Mouse (Mus musculus) spleen, postnatal 14 days (tissue): ENCODE measurements around the gene Kcnma1.

Experiments used
- DNase-seq, 2 experiments: peaks; one replicate each; pipeline ENCODE4 v3.0.0; 2021 to 2022; ENCODE audit warnings: low spot score in 2 of 2

Gene Kcnma1

DNA sequence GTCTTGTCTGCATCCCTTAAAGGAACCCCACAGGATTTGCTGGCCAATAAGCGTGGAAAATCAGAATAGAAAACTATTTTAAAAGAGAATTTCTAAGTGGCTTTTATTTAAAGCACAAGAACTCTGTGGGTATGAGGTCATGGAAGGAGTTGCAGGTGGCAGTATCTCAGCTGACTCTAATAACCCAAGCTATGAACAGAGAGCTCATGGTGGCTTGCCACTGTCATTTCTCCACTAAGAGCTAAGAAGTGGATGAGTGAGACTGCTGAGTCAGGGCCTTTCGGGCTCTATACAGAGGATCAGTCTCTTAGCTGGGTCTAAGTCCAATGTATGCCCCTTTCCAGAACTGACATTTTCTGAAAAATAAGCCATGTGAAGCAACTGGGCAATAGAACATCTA, 713.8 kb downstream of the Kcnma1 start:
- DNase-seq = no peak

DNA sequence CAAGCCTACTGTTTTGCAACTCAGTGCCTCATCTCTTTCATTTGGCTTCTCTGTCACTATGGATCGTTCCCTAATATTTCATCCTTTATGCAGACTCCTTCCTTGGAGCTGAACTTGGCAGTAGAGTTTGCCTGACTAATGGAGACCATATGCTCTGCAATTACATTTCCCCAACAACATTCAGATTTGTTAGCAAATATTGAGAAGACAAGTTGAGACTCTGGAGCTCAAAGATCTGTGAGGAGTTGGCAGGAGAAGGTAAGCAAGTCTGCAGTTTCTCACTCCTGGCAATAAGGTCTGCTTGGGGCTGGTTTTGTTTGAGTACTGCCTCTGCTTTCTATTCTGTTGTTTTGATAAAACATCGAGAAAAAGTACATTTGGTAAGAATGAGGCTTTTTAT, 723.7 kb downstream of the Kcnma1 start:
- no peak for DNase-seq

DNA sequence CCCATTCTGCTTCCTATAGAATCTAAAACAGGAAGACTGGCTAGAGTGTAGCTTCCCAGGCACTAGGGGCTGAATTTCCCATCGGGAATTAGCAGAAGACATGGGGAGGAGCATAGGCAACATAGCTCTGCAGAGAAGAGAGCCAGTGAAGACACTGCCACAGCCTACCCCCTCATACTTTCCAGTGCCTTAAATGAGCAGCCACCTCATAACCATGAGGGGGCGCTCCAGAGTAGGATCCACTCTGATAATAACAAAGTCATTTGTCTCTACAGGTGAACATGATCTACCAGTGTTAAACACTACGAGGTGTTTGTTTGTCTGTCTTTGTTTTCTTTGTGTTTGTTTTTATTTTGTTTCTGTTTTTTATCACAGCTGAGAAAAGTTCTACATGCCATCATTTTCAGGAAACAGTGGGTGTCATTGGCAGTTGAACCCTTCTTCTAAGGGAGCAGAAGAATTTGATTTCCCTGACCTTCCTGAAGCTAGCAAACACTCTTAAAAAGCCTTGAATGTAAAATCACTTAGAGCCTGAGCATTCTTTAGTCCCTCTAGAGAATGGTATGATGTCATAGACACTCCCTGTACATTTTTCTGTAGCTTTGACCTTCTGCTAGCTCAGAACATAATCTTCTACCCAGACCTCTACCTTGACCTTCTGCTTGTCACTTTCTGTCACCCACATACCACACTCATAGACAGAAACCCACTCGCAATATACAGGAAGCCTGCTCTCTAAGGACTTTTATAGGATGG, 747.6 kb downstream of the Kcnma1 start:
- no peak for DNase-seq

DNA sequence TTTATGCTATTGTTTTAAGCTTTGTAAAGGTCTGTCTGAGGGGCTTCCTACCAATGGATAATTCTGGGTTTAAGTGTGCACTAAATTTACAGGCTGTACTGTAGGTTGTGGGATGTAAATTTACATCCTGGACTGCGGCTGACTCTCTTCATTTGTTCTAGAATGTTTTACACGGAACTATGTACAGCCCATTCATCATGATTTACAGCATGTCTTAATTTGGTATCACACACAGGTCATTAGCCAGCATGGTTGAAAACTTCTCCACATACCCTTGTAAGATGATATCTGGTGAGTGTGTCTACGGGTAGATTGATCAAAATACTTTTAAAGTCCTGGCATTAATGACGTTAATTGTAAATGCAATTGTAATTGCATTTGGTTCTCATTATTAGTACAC, 761.1 kb downstream of the Kcnma1 start:
- no peak for DNase-seq

DNA sequence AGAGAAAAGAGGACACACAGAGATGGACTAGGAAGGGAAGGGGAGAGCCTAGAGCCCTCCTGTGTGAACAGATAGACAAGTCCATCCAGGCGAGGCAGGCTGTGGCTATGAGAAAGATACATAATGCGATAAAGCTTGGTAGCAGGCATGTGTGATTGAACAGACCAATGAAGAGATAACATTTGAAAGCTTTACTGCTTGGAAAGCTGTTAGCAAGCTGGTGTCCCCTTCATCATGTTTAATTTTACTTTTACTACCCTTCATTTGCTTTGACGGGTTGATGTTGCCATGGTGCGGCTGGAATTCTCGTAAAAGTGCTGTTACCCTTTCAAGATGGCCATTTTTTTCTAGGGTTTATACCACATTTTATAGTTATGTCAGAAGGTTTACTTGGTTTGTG, 769.8 kb downstream of the Kcnma1 start:
- no peak for DNase-seq

DNA sequence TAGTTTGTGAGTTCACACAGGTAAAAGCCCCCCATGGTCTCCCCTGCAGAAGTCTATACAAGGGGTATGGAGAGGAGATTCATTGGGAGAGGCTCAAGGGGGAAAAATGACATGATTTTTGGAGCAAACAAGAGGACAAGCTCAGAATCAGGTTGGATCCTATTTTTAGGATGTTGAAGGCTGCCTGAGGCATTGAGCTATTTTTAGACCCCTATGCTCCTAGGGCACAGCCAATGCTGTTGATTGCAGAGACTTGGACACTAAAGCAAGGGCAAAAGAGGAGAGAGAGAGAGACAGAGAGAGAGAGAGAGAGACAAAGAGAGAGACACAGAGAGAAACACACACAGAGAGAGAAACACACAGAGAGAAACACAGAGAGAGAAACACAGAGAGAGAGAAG, 770.4 kb downstream of the Kcnma1 start:
- DNase-seq = no peak
